Mouse (Mus musculus) gastrocnemius, postnatal 25 days (tissue): ENCODE results near the gene Lipa. TPM values are rescaled to one million over a fixed set of nuclear protein-coding genes. Genes with fewer than 3 reads are reported as not detected.

ENCODE experiments used
- DNase-seq: peaks from one replicate; pipeline ENCODE4 v3.0.0; 2022
- long read RNA-seq, 2 experiments: library from polyadenylated mRNA; stranded (forward); transcript quantifications; one replicate each; pipeline ENCODE4 v2.0.0; 2021
- total RNA-seq, 2 experiments: library from RNA; stranded (reverse); gene quantifications; 1 replicate in 1 of 2; 2 replicates in 1 of 2; pipeline ENCODE4 v1.2.3; 2021

Lipa gene
- 1 to 10 TPM; 6.5 to 9.7 TPM for total RNA-seq
- long read RNA-seq, experiment 1, transcript Lipa-201 (10 exons, 2,969 nt), result major isoform, 5 of 6 reads
- long read RNA-seq, experiment 1, partial matches to known transcripts, result 0 of 6 reads
- long read RNA-seq, experiment 1, other reads (novel, unspliced or antisense), result 1 of 6 reads
- long read RNA-seq, experiment 2, transcript Lipa-201 (10 exons, 2,969 nt), result major isoform, 5 of 6 reads
- long read RNA-seq, experiment 2, partial matches to known transcripts, result 0 of 6 reads
- long read RNA-seq, experiment 2, other reads (novel, unspliced or antisense), result 1 of 6 reads

DNA sequence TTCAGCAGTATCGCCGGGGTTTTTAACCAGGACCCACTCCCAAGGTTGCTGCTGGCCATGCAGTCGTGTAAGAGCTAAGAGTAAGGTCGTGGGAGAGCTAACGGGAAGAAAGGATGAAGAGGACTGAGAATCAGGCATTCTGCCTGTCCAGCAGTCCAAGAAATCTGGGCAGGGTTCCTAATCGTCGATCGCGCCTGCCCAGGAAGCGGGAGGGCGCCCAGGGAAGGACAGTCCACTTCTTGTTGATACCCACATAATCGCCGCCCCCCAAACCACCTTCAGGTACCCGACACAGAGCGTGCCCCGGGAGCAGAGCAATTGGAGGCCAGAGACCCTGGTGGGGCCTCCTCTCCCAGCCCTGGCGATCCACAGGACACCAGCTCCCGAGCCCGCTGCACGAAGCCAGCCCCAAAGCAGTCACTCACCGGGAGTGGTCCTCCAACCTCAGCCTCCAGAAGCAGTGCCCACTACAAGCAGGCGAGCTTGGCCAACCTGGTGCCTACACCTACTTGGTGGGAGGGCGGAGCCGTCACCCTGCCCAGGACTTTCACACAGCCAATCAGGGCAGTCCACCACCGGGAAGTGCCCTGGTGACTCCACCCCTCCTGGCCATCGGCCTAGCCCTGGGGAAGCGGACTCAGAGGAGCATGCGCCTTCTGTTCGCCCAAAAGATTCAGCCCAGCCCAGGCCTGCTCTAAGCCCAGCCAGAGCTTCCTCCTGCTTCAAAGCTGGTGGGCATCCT, at the start of gene Lipa:
TSS of gene Lipa (minus strand) at position 534 of the 742 bp plus-strand sequence.
- DNase-seq, result peak; percentile 96

DNA sequence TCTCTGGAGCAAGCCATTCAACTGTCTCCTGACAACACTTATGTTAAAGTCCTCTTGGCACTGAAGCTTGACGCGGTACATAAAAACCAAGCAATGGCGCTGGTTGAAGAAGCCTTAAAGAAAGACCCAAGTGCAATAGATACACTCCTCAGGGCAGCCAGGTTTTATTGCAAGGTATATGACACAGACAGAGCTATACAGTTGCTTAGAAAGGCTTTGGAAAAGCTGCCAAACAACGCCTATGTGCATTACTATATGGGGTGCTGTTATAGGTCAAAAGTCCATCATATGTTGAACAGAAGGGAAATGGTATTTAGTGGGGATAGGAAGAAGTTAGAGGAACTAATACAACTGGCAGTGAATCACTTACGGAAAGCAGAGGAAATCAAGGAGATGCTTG, 46.4 kb upstream of the Lipa start:
- no peak for DNase-seq

DNA sequence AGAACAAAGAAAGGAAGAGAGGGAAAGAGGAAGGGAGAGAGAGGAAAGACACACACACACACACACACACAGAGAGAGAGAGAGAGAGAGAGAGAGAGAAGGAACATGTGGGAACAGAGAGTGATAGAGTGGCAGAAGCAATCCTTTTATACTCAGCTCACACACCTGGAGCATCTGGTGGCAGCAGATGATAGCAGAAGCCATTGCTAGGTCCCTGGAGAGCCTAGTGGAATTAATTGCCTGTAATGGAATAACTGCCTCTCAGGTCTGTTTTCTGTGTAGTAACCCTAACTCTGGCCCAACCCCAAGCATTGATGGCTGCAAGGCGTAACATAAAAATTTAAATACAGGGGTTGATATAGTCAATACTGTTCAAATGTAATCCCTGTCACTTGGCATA, 43.8 kb upstream of the Lipa start:
- no peak for DNase-seq

DNA sequence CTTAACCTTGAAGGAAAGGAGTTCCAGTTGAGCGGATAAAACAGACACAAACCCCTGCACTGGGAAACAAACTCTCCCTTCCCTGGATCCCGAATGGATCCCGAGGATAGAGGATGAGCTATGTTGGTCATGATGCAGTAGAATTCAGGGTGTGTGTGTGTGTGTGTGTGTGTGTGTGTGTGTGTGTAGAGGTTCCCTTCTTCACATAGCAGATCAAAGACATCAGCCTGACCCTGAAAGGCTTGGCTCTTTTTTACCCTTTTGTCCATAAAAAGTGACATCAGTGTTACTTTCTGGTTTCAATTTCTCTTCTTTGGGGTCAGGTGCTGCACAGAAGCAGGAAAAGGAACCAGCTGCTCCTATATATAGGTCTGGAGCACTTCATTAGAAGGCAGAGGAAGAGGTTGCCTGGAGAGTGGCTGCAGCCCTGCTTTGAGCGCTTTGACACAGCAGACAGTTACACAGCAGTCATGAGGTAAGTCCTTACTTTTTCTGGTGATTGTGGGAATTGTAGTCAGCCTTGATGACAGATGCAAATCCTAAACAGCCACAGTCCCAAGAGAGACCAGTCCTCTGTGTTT, 42.7 kb upstream of the Lipa start:
- no peak for DNase-seq

DNA sequence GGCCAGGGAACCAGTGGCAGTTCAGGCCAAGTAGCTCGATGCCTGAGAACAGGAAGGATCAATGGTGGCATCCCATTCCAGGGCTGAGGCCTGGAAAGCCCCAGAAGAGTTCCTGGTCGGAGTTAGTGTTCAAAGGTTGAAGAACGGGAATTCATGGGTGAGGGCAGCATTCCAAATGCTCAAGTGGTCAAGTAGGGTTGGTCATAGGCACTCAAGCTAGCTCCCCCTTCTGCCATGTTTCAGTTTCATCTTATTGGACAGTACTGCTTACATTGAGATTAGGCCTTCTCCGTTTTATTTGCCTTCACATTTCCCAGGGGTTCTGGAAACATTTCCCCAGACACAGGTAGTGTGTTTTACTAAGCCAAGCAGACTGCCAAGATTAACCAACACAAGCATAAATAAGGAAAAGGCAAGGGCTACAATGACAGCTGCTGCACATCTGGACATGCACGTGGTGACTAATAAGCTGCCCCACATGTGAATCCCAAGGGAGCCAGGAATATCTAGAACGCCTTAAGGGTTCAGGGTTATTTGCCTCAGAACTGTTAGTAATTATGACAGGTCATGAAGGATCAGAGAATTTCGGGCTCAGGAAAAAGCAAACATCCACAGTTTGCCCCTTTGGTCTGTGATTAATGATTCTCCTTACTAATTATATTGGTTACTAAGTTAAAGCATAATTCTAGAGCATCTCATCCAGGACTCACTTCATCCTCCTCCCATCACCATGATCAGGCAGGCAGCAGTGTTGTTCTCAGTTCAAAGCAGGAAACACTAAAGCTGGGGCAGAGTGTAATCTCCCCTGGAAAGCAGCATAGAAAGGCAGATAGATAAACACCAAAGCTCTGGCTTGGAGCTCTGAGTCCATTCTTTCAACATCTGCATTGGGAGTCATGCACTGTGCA, 42.0 kb upstream of the Lipa start:
- DNase-seq, result no peak

DNA sequence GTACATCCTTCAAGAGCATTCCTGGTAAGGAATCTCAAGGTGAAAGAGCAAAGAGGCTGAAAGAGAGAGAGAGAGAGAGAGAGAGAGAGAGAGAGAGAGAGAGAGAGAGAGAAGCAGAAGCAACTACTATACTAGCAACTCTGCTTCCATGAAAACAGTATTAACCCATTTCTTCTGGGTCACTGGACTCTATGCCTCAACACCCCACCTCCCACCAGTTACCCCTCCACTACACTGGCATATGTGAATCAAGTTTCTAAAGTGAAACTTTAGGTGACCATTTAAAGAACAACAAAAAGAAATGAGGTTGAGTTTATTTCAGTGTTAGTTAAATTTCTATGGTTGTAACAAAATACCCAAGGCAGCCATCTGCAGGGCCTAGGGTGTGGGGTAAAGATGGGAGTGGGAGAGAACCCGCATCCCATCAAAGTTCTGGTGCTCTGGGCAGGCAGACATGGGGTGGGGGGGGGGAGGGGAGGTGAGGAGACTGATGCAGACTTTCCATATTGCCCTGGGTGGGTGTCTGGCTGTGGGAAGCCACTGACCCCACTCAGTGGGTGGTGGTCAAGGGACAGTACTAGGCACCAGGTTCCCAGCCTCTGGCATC, 39.0 kb upstream of the Lipa start:
- DNase-seq, result no peak

DNA sequence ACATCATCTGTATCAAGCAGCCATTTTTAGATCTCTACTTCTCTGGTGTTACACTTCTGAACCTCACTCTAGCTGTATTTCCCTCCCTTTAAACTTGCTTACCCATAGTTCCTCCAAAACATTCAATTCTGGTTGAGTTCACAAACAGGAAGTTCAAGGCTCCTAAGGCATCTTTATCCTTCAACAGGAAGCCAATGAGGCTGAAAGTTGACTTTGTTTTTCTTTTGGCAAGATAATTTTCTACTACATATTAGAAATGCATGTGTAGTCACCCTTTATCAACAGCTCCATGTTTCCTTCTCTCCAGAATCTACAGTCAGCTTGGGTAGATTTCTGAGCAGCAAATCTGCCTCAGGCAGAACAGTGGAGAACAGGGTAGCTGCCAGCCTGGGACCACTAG, 35.3 kb upstream of the Lipa start:
- DNase-seq, result no peak

DNA sequence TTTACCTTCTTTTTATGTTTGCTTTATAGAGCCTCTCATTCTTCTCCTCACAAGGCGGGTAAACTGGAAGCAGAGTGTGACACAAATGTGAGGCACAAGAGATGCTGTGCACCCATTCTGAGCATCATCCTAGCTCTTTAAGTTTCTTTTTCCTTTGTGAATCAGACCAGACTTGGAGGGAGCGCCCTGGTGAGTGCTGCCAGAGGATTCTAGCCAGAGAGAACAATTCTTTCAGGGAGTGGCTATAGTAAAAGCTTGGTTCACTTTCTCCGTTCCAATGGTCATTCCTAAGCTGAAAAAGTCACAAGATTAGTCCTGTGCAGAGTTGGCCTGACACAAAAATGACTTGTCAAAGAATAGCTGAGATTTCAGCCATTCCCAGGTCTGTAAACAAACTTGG, 29.3 kb upstream of the Lipa start:
- peak; percentile 41 for DNase-seq

DNA sequence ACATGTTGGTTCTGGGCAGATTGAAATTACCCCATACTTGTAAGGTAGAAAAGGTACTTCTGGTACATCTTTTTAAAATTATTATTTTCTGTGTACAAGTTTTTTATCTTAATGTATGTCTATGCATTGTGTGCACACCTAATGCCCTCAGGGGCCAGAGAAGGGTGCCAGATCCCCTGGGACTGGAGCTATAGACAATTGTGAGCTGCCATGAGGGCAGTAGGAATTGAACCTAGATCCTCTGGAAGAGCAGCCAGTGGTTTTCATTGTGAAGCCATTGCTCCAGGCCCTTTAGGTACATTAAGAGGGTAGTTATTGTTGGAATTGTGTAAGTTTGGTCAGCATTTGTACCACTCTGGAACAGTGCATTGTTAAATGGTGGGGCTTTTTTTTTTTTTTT, 26.8 kb upstream of the Lipa start:
- DNase-seq, result no peak

DNA sequence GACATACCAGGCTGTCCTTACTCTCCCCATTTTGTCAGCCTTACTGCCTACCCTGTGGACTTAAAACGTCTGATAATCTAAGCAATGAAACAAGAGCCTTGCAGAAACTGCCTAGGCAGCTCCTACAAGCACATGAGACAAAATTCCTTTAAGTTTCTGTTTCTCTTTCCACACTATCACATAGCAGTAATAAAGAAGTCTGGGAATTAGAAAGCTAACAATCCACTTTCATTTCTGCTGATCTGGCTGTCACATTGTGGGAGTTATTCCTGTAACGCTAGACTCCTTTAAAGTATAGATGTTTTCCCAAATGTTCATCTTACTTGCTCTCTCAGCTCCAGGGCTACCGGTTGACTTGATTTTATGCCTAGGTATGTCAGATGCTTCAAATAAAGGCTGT, 26.2 kb upstream of the Lipa start:
- no peak for DNase-seq

DNA sequence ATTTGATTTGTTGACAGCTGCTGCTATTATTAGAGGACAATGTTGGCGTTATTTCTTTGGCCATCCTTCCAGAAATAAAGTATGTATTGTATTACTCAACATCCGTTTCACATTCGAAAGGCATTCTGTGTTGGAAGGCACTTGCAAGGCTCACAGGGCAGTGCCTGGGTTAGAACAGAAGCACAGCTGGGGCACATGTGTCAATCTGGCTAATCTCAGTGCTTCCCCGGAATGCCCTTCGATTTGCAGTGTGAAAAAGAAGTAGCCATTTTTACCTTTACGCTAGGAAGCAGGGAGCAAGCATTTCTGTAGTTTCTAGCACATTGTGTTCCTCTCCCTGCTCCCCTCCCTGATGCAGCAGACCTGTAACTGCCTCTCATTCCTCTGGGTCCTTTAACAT, 25.7 kb upstream of the Lipa start:
- no peak for DNase-seq

DNA sequence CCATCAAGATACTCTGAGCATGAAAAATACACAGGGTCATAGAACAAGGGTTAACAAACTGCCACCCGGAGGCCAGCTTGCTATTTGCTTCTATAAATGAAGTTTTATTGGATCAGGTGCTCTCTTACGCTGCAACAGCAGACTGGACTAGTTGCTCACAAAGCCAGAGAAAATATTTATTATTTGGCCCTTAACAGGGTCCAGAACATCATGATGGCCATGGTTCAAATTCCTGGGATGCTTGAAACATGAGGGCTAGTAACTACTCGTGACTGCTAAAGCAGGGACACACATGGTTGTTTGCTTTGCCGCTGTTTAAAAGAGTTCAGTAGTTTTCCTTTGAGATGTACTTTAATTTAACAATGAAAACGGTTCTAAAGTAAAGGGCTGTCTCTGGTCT, 24.7 kb upstream of the Lipa start:
- peak; percentile 14 for DNase-seq

DNA sequence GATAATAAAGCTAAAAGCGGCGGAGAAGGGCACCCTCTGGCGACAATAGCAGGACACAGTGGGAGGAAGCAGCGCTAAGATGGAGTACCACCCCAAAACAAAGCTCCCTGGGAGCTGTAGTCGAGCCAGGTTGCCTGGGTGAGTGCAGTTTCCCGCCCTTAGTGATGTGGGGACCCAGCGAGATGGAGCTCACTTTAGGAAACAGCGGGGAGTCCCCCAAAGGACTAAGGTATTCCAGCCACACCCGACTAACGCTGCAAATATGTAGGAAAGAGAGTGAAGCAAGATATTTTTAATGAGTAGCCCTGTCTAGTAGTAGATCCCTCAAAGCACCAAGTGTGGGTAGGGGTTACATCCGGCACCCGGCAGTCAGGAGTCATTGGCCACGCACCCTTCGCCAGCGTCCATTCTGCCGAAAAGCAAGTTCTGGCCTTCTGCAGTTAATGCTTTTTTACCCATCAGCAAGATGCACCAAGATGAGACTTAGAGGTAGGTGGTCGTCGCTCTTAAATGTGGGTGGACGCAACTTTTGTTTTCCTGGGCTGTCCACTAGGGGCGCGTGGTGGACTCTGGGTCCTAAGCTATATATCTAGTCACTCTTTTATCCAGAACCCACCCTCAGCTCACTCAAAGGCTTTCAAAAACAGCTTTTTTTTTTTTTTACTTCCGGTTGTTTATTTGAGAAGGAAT, 23.4 kb upstream of the Lipa start, which contains the start of gene Ifit2:
TSS of gene Ifit2 (plus strand) at position 161 of the 690 bp plus-strand sequence.
- peak; percentile 69 for DNase-seq

DNA sequence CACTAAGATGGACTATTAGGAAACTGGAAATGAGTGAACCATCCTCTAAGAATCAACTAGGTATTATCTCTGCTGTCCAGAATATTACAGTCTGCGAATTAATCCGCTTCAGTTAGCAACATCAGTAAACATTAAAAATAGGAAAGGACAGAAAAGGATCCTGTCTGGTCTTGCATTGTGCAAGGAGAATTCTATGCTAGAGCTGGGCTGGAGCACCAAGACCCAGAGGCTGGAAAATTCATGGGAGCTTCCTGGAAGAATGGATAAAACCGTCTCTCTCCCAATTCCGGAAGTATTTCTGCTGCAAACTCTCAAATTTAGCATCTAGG, 22.9 kb upstream of the Lipa start:
- DNase-seq, result no peak

DNA sequence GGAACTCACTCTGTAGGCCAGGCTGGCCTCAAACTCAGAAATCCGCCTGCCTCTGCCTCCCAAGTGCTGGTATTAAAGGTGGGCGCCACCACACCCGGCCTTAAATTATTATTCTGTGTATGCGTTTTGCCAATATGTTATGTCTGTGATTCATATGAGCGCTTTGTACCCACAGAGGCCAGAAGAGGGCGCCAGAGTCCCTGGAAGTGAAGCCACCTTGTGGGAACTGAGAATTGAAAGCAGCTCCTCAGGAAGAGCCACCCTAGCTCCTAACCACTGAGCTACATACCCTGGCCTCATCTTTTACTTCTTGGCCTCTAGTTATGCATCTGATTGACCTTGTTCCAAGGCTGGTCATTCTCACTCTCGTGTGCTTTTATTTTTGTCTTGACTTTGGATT, 20.7 kb upstream of the Lipa start:
- DNase-seq, result peak; percentile 61

DNA sequence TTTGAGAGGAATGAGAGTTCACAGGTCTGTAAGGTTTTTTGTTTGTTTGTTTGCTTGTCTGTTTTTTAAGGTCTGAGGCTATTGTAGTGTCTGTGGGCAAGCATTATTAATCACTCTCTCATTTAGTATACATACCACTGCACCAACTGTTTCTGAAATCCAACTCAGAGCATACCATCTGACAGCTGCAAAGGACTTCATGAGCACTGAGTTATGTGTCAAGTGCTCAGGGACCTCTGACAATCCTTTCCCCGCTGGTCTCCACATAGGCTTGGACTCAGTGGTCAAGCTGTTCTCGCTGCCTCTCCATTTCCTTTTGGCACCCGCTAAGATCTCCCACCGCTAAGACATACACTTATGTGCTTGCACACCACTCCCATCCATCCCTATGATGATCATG, 18.9 kb upstream of the Lipa start:
- DNase-seq, result no peak

DNA sequence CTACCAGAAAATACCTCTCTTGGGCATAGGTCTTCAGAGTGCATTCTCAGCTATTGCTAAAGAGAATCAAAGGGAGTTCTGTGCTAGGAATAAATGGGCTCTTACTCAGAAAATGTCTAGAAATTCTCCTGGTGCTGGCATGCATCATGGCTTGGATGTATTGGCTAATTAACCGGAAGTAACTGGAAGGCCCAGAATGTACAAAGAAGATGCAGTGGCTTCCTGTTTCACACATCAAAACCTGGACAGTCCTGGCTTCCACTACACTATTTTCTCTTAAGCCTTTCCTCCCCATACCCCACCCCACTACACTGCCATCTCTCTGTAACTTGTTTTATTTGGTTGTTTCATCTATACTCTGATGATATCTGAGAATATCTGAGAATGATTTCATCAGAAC, 12.1 kb upstream of the Lipa start:
- DNase-seq, result no peak

DNA sequence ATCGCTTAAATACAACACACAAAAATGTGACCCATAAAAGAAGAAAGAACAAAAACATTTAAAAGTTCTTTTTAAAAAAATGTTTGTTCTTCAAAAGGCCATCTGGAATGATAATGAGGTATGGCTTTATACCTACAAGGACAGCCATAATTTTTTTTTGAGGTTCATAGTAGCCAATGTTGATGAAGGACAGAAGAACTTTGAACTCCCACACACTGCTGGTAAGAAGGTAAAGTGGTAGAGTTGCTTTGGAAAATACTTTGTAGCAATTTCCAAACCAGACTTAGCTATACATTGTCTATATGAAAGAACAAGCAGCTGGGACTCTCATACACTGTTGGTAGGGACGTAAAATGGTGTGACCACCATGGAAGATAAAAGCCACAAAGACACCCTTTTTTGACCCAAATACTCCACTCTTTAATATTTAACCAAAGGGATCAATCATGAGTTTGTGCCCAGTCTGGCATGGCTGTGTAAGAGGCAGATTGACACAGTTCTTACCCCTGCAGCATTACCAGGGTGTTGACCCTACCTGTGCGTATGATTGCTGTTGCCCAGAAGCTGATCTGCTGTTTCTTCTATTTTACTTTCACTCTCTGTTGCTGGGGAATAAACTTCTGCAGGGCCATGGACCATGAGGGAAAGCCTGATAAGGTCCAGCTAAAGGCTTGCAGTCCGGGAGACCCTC, 4.9 kb upstream of the Lipa start:
- no peak for DNase-seq

DNA sequence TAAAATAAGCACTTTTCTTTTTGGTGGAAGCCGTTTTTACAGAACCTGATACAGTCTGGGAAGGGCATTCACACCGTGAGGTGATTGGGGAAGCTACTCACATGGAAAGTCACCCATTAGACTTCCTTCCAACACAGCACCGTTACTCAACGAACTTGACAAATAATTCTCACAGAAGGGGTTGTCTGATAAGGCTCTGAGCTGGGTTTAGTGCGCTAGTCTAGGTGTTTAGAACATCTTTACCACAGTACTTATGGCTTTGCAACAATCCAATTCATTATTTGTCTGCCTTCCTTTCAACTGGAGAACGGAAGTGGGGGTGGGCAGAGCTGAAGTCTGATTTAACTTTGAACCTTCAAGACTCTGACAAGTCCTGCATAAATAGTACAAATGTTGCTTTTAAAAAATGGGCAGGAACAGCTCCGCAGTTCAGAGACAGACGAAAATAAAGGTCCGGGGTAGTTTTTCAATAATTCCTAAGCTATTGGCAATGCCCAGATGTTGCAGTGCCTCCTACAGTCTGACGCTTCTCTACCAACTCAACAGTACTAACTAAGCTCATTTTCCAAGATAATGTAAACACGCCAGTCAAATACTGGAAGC, 852 bp downstream of the Lipa start:
- no peak for DNase-seq

DNA sequence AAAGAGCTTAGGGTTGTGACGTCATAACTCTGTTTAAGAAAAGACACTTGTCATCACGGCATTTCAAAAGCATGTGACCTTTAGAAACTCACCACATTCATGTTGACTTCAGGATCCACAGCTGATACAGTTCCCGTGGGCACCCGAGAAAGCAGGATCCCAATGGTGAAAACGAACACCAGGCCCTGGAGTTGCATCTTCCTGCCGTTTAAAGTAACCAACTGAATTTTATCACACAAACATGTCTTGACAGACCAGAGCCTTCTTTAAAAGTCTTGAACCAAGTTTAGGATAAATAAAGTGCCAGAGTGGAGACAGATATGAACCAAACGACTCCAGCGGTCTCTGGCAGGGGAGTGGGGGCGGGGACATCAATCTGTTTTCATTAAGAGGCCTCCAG, 2.6 kb downstream of the Lipa start:
- no peak for DNase-seq
